Comparison of ENCODE assay signal across 8 mouse cellular contexts in genomic region chr11:100395200-100395599, GRCm38 (mm10). TPM values are rescaled to one million over a fixed set of nuclear protein-coding genes. Genes with fewer than 3 reads are reported as not detected.
DNase-seq lines count a peak whose midpoint lies in the region; ATAC-seq and TF ChIP-seq lines count a peak whose summit lies in the region.

No protein-coding gene starts in this region.

- no peak overlapping the region for H3K27ac ChIP-seq in forebrain, embryonic 14.5 days (ENCODE audit: low read depth, low read length)
- H3K27ac ChIP-seq in hindbrain, embryonic 10.5 days = no peak overlapping the region
- no peak overlapping the region; the same call in 1 of the 2 replicates for H3K27ac ChIP-seq in limb, embryonic 14.5 days (replicated peaks; ENCODE audit: low read depth, low read length)

- peak overlapping the region; percentile 21; the same call in 1 of the 2 replicates for H3K9ac ChIP-seq in forebrain, embryonic 14.5 days (ENCODE audit: low read length)
- peak overlapping the region; percentile 72; the same call in 1 of the 2 replicates for H3K9ac ChIP-seq in limb, embryonic 14.5 days (ENCODE audit: low read depth, low read length, severe bottlenecking)

- peak overlapping the region; percentile 62 for H3K4me2 ChIP-seq in forebrain, embryonic 14.5 days (ENCODE audit: low read length)
- H3K4me2 ChIP-seq in limb, embryonic 14.5 days (replicated peaks; ENCODE audit: low read depth, low read length, severe bottlenecking) = peak overlapping the region; percentile 80
- H3K4me2 ChIP-seq in myocyte (ENCODE audit: low read depth) = peak overlapping the region; percentile 78

- no peaks in the 10 kb centered on the region for H3K36me3 ChIP-seq in forebrain, embryonic 14.5 days (ENCODE audit: control insufficient read depth, insufficient read depth, low read length)
- no peaks in the 10 kb centered on the region for H3K36me3 ChIP-seq in hindbrain, embryonic 10.5 days
- peaks cover 3% of the 10 kb centered on the region; the same call in 1 of the 2 replicates for H3K36me3 ChIP-seq in limb, embryonic 14.5 days (ENCODE audit: control insufficient read depth, insufficient read depth, low read length)
- no peaks in the 10 kb centered on the region for H3K36me3 ChIP-seq in myocyte (ENCODE audit: control insufficient read depth, insufficient read depth)

- H3K9me3 ChIP-seq in forebrain, embryonic 14.5 days (replicated peaks; ENCODE audit: control insufficient read depth, low read length) = no peaks in the 10 kb centered on the region
- H3K9me3 ChIP-seq in hindbrain, embryonic 10.5 days = no peaks in the 10 kb centered on the region
- no peaks in the 10 kb centered on the region for H3K9me3 ChIP-seq in limb, embryonic 14.5 days (ENCODE audit: control insufficient read depth, low read length)

- 38% methylated on average over 11 of the region's 11 CpGs for WGBS in forebrain, embryonic 14.5 days
- 36% methylated on average over 11 of the region's 11 CpGs for WGBS in hindbrain, embryonic 10.5 days
- WGBS in limb, embryonic 14.5 days = 26% methylated on average over 11 of the region's 11 CpGs

- no peak for ATAC-seq in forebrain, embryonic 14.5 days
- no peak for ATAC-seq in limb, embryonic 14.5 days (ENCODE audit: low FRiP score, low read depth)
- ATAC-seq in monocyte, adult 5-6 weeks (replicated peaks; ENCODE audit: insufficient number of reproducible peaks, low FRiP score, low TSS enrichment, poor library complexity, severe bottlenecking) = no peak

- no peak overlapping the region for H3ac ChIP-seq in myocyte (ENCODE audit: control insufficient read depth, insufficient read length)

- H3K4me1 ChIP-seq in forebrain, embryonic 14.5 days (ENCODE audit: control insufficient read depth, insufficient read depth, low read length) = peaks cover 10% of the 10 kb centered on the region; the same call in 1 of the 2 replicates
- H3K4me1 ChIP-seq in hindbrain, embryonic 10.5 days (replicated peaks) = peaks cover 67% of the 10 kb centered on the region
- peaks cover 24% of the 10 kb centered on the region for H3K4me1 ChIP-seq in limb, embryonic 14.5 days (ENCODE audit: control insufficient read depth, insufficient read depth, low read length)

- H3K79me2 ChIP-seq in myocyte (ENCODE audit: control insufficient read depth, insufficient read depth) = peaks cover 62% of the 10 kb centered on the region

- DNase-seq in retina, postnatal 1 day = peak; percentile 27
- no peak for DNase-seq in retina, embryonic 14.5 days (ENCODE audit: low spot score)
- DNase-seq in forebrain, embryonic 14.5 days (ENCODE audit: low spot score) = no peak
- no peak for DNase-seq in hindbrain, embryonic 10.5 days (ENCODE audit: low spot score)
- no peak for DNase-seq in limb, embryonic 14.5 days (ENCODE audit: low spot score)
- no peak for DNase-seq in layer of hippocampus, adult 9-10 months (ENCODE audit: low spot score)

- no peak overlapping the region for H3K4me3 ChIP-seq in forebrain, embryonic 14.5 days (ENCODE audit: low read depth, low read length)
- peak overlapping the region; percentile 65; the same call in 1 of the 2 replicates for H3K4me3 ChIP-seq in hindbrain, embryonic 10.5 days
- peak overlapping the region; percentile 70; the same call in 1 of the 2 replicates for H3K4me3 ChIP-seq in limb, embryonic 14.5 days (replicated peaks; ENCODE audit: low read length)
- H3K4me3 ChIP-seq in myocyte = peak overlapping the region; percentile 77

- H3K27me3 ChIP-seq in forebrain, embryonic 14.5 days (replicated peaks; ENCODE audit: control insufficient read depth, insufficient read depth, low read length) = peaks cover 14% of the 10 kb centered on the region; the same call in 1 of the 2 replicates
- H3K27me3 ChIP-seq in hindbrain, embryonic 10.5 days (ENCODE audit: insufficient read depth, poor library complexity, severe bottlenecking) = peaks cover 46% of the 10 kb centered on the region
- no peaks in the 10 kb centered on the region for H3K27me3 ChIP-seq in limb, embryonic 14.5 days (ENCODE audit: control insufficient read depth, insufficient read depth, low read length)
- H3K27me3 ChIP-seq in myocyte (ENCODE audit: control insufficient read depth, insufficient read depth, insufficient read length) = no peaks in the 10 kb centered on the region

- no peak for TF ChIP-seq POLR2A in limb, embryonic 14.5 days (IDR thresholded peaks at IDR 0.05; ENCODE audit: borderline replicate concordance, extremely low read depth, insufficient read depth, insufficient read length)
- TF ChIP-seq POLR2A in myocyte (IDR thresholded peaks at IDR 0.05; ENCODE audit: insufficient read length, low read depth) = no peak

TF ChIP-seq in myocyte, 11 proteins besides CTCF, POLR2A, EP300 and RAD21:
- TF ChIP-seq MYOD1 (IDR thresholded peaks at IDR 0.05; ENCODE audit: control insufficient read depth in 1 of 3, insufficient read length in 2 of 3, low read depth in 2 of 3) (no peak), MYOG (IDR thresholded peaks at IDR 0.05; ENCODE audit: control insufficient read depth in 1 of 3, insufficient read depth in 1 of 3, insufficient read length in 2 of 3, low read depth in 2 of 3) (peak in 1 of 3 experiments; percentile 8)

RNA-seq across cellular contexts. Expression of gene Jup, which starts 2.4 kb away (rescaled TPM):
- polyA plus RNA-seq in forebrain, embryonic 14.5 days (2014; fragmentation: Nextera tagmentation; extraction: Ambion mirVana) = 33.3 and 50.8 TPM in 2 replicates
- polyA plus RNA-seq in hindbrain, embryonic 10.5 days (2016; fragmentation: Nextera tagmentation; extraction: Ambion mirVana) = 45.0 and 53.6 TPM in 2 replicates
- 111 and 123 TPM in 2 replicates for polyA plus RNA-seq in limb, embryonic 14.5 days (2012; rRNA removed)
- 145 and 159 TPM in 2 replicates for polyA plus RNA-seq in limb, embryonic 14.5 days (2014; fragmentation: Nextera tagmentation; extraction: Ambion mirVana)
- polyA plus RNA-seq in myocyte (2012; fragmentation: generic; extraction: Trizol) = 161 TPM
- 14.7 to 28.8 TPM (median 21.2 TPM) in 3 replicates for total RNA-seq in monocyte, adult 5-6 weeks (2017)

RNA-seq across cellular contexts. Expression of gene P3h4, which starts 19.4 kb away (rescaled TPM):
- 14.5 and 16.3 TPM in 2 replicates for polyA plus RNA-seq in forebrain, embryonic 14.5 days (2014; fragmentation: Nextera tagmentation; extraction: Ambion mirVana)
- polyA plus RNA-seq in hindbrain, embryonic 10.5 days (2016; fragmentation: Nextera tagmentation; extraction: Ambion mirVana) = 27.0 and 27.8 TPM in 2 replicates
- polyA plus RNA-seq in limb, embryonic 14.5 days (2012; rRNA removed) = 120 and 160 TPM in 2 replicates
- polyA plus RNA-seq in limb, embryonic 14.5 days (2014; fragmentation: Nextera tagmentation; extraction: Ambion mirVana) = 92.1 and 95.2 TPM in 2 replicates
- 115 TPM for polyA plus RNA-seq in myocyte (2012; fragmentation: generic; extraction: Trizol)
- total RNA-seq in monocyte, adult 5-6 weeks (2017) = 0.64 to 5.3 TPM (median 3.1 TPM) in 3 replicates

RNA-seq across cellular contexts. Expression of gene Fkbp10, which starts 20.3 kb away (rescaled TPM):
- polyA plus RNA-seq in forebrain, embryonic 14.5 days (2014; fragmentation: Nextera tagmentation; extraction: Ambion mirVana) = 16.1 and 20.8 TPM in 2 replicates
- 51.0 and 52.0 TPM in 2 replicates for polyA plus RNA-seq in hindbrain, embryonic 10.5 days (2016; fragmentation: Nextera tagmentation; extraction: Ambion mirVana)
- 251 and 316 TPM in 2 replicates for polyA plus RNA-seq in limb, embryonic 14.5 days (2012; rRNA removed)
- polyA plus RNA-seq in limb, embryonic 14.5 days (2014; fragmentation: Nextera tagmentation; extraction: Ambion mirVana) = 179 and 187 TPM in 2 replicates
- polyA plus RNA-seq in myocyte (2012; fragmentation: generic; extraction: Trizol) = 162 TPM
- 0.57 to 4.4 TPM (median 2.1 TPM) in 3 replicates for total RNA-seq in monocyte, adult 5-6 weeks (2017)

RNA-seq across cellular contexts. Expression of gene Hap1, which starts 39.3 kb away (rescaled TPM):
- 55.1 and 81.9 TPM in 2 replicates for polyA plus RNA-seq in forebrain, embryonic 14.5 days (2014; fragmentation: Nextera tagmentation; extraction: Ambion mirVana)
- 33.2 and 37.7 TPM in 2 replicates for polyA plus RNA-seq in hindbrain, embryonic 10.5 days (2016; fragmentation: Nextera tagmentation; extraction: Ambion mirVana)
- 3.8 and 4.4 TPM in 2 replicates for polyA plus RNA-seq in limb, embryonic 14.5 days (2012; rRNA removed)
- 1.4 and 1.6 TPM in 2 replicates for polyA plus RNA-seq in limb, embryonic 14.5 days (2014; fragmentation: Nextera tagmentation; extraction: Ambion mirVana)
- polyA plus RNA-seq in myocyte (2012; fragmentation: generic; extraction: Trizol) = 1.0 TPM
- 1.3 to 2.7 TPM in 2 of 3 replicates, not detected in the other for total RNA-seq in monocyte, adult 5-6 weeks (2017)

RNA-seq across cellular contexts. Expression of gene Nt5c3b, which starts 46.4 kb away (rescaled TPM):
- polyA plus RNA-seq in forebrain, embryonic 14.5 days (2014; fragmentation: Nextera tagmentation; extraction: Ambion mirVana) = 99.6 and 109 TPM in 2 replicates
- 115 and 121 TPM in 2 replicates for polyA plus RNA-seq in hindbrain, embryonic 10.5 days (2016; fragmentation: Nextera tagmentation; extraction: Ambion mirVana)
- polyA plus RNA-seq in limb, embryonic 14.5 days (2012; rRNA removed) = 131 and 140 TPM in 2 replicates
- polyA plus RNA-seq in limb, embryonic 14.5 days (2014; fragmentation: Nextera tagmentation; extraction: Ambion mirVana) = 138 and 147 TPM in 2 replicates
- 47.6 TPM for polyA plus RNA-seq in myocyte (2012; fragmentation: generic; extraction: Trizol)
- 8.0 to 38.5 TPM (median 14.4 TPM) in 3 replicates for total RNA-seq in monocyte, adult 5-6 weeks (2017)
